Mouse (Mus musculus): Measurements from ENCODE around the gene Ski.
A peak's percentile ranks its signal among the peaks of the same experiment; 100 is the strongest.
"Not testable (repeated sequence)": the region's sequence is repeated elsewhere in the genome, so short reads cannot be mapped to it uniquely, and the experiment has no call there.

Gene Ski

DNA sequence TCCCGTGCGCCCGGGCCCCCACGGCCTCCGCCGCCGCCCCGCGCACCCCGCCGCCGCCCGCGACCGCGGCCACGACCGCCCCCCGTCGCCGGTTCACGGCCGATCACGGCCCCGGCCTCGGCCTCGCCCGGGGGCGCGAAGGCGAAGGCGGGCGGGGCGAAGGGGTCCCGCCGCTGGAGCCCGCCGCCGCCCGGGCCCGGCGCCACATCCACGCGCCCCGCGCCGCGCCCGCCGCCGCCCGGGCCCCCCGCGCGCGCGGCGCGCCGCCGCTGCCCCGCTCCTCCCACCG lies at the start of gene Ski:
Gene Ski, minus strand, starts transcription at position 41 of the 289 bp plus-strand sequence.
- no peak for DNase-seq (ENCODE audit: low read depth, low spot score)

- DNase-seq (ENCODE audit: low read depth, low spot score) = peak; percentile 69
These were observed 46.0 kb upstream of the Ski start for GRCm38 (mm10) chr4:155268382-155268781.

GRCm38 (mm10) chr4:155267639-155268175 lies 45.3 kb upstream of the Ski start:
- no peak for DNase-seq (ENCODE audit: low read depth, low spot score)

DNA sequence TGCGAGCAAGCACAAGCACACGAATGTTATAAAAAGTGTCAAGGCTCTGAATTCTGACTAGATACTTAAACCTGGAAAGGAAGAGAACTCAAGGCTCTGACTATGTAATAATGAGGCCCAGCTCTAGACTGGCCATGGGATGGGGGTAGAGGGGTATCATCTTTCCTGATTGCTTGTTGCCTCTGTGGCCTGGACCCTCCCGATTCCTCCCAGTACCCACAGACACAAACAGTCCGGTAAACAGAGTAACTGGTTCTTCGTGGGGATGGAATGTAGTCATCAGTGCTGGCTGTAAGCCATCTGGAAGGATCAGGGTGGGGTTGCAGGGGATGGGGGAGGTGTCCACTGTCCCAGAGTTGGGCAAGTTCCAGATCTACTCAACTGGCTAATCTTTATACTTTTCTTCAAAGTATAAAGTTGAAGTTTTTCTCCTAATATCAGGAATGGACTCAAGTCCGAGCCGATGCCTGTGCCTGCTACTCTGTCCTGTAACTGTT lies 44.7 kb upstream of the Ski start:
- no peak for DNase-seq (ENCODE audit: low read depth, low spot score)

DNA sequence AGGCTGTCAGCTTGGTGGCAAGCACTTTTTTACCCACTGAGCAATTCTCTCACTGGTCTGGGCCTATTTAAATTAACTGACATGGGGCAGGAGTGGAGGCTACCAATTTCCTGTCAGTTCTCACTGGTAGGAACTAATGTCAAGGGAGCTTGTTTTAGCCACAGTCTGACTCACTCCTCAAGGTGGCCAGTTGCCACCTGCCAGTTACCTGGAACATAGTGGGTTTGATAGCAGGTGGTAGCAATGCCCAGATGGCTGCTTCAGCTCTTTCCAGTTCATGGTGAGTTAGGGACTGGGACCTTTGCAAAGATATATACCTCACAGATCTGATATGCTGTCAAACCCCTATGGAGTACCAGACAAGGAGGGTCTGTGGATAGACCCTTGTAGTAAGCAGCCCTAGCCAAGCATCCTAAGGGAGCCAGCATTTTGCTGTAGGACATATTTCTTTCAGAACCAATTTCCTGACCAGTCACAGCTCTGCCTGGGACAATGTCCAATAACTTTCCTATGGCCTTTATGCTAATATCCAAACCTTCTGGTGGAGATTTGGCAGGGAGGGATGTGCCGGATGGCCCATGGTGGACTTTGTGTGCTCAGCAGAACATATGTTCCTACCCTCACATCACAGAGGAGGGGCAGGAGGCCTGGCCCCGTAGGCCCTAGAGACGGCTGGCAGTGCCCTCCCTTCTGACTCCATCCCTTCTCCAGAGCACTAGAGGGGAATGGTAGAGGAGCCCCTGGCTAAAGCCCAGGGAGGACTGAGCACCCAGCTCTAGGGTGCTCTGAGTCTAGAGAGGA lies 42.3 kb upstream of the Ski start:
- DNase-seq (ENCODE audit: low read depth, low spot score) = no peak

DNA sequence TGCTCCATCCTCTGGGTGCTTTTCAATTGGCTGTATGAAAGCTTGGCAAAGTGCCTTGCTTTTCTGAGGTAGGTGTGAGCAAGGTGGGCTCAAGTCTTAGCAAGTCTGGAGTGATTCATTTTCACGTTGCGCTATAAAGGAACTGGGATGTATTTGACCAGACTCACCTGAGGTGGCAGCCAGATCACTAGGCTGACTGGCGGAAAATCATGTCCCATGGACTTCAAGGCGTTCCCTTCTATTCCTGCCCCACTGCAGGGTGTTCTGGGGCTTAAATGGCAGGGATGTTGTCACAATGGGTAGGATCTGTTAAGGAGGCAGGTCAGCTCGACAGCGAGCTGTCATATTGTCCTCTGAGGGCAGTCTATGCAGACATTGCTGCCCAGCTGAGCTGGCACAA lies 29.9 kb upstream of the Ski start:
- no peak for DNase-seq (ENCODE audit: low read depth, low spot score)

GRCm38 (mm10) chr4:155251147-155251546 lies 28.8 kb upstream of the Ski start:
- DNase-seq (ENCODE audit: low read depth, low spot score) = no peak

GRCm38 (mm10) chr4:155250361-155251117 lies 28.1 kb upstream of the Ski start:
- DNase-seq (ENCODE audit: low read depth, low spot score) = no peak

DNA sequence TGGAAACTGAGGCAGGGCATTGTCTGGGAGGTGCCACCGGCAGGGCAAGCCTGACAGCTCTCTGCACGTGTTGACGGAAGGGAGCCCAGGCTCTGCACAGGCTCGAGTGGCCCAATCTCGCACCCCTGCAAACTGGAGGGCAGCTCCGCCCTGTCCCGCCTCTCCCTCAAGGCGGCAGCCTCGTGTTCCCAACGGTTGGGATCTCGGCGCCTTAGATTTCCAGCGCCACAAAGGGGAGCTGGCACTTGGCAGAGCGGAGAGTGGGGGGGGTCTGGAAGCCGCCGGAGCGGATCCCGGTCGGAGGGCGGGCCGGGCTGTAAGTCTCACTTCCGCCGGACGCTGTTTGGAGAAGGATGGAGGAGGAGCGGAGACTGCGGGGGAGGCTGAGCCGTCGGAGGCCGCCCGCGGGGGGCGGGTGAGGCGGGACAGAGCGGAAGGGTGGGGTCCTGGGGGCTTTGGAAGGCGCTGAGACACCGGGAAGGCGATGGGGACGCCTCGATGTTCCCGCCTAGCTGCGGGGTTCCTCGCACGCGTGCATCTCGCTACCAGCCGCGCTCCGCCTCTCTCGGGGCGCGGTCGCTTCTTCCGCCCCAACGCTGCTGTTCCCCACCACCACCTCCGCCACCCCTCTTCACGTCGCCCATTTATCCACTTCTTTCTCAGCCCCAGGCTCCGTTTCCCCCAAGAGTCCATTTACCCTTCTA lies 27.4 kb upstream of the Ski start, which contains the start of gene Faap20:
Gene Faap20, plus strand, starts transcription at position 155 of the 704 bp plus-strand sequence.
- peak; percentile 88 for DNase-seq (ENCODE audit: low read depth, low spot score)

- DNase-seq (ENCODE audit: low read depth, low spot score) = peak; percentile 94
These were observed 26.9 kb upstream of the Ski start for GRCm38 (mm10) chr4:155249257-155249647.

- DNase-seq (ENCODE audit: low read depth, low spot score) = not testable (repeated sequence)
These were observed 25.7 kb upstream of the Ski start for GRCm38 (mm10) chr4:155248054-155248453.

GRCm38 (mm10) chr4:155246691-155247105 lies 24.3 kb upstream of the Ski start:
- DNase-seq (ENCODE audit: low read depth, low spot score) = no peak

- no peak for DNase-seq (ENCODE audit: low read depth, low spot score)
These were observed 23.5 kb upstream of the Ski start for GRCm38 (mm10) chr4:155245770-155246492.

- DNase-seq (ENCODE audit: low read depth, low spot score) = no peak
These were observed 20.8 kb upstream of the Ski start for GRCm38 (mm10) chr4:155243233-155243632.

- DNase-seq (ENCODE audit: low read depth, low spot score) = no peak
These were observed 19.9 kb upstream of the Ski start for GRCm38 (mm10) chr4:155242292-155242691.

DNA sequence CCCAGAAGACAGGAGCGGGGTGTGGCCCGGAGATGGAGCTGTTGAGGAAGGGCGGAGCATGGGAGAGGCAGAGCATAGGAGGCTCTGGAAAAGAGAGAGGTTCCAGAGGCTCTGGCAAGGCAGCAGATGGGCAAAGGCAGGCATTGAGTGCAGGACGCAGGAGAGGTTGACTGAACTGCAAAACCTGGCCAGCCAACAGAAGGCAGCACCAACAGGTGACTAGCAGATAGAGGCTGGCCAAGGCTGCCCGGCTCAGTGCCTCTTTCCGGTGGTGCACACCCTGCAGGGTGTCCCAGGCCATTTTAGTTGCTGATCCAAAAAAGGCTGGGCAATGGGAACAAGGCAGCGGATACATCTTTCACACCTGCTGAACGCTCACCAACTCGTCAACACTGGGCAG lies 19.4 kb upstream of the Ski start:
- no peak for DNase-seq (ENCODE audit: low read depth, low spot score)

- no peak for DNase-seq (ENCODE audit: low read depth, low spot score)
These were observed 17.1 kb upstream of the Ski start for GRCm38 (mm10) chr4:155239494-155239893.

- no peak for DNase-seq (ENCODE audit: low read depth, low spot score)
These were observed 15.9 kb upstream of the Ski start for GRCm38 (mm10) chr4:155238276-155238675.

DNA sequence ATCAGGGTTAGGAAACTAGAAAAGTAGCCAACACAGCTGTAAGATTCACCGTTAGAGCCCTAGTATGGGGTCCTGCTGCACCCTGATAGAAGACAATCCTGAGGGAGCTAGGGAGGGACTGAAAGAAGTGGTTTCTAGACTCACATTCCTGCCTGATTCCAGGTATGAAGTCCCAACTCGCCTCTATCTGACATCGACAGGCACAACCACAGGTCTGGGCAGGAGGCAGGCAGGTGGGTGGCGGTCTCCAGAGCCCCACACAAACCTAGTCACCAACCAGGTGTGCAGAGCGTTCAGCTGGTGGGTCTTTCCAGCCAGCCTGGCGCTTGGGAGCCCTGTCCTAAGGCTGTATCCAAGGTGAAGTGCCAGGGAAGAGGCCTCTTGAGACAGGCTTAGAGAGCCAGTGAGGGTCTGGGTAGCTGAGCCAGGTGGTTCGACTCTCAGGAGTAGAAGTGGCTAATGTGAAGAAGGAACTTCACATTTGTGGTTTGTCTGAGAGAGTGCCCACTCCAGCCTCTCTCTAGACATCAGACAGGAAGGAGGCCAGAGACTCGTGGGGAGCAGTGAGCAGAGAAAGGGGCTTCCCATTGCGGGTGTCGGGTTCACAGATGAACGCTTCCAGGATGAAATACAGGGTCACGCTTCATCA lies 14.5 kb upstream of the Ski start:
- no peak for DNase-seq (ENCODE audit: low read depth, low spot score)

- DNase-seq (ENCODE audit: low read depth, low spot score) = peak; percentile 84
These were observed 13.1 kb upstream of the Ski start for GRCm38 (mm10) chr4:155235311-155236119.

Data from CD4-positive, CD25-positive, alpha-beta regulatory T cell, adult 2 months (primary cell).